In genomic region chr4:115056371-115056920, GRCm38 (mm10) we compare ENCODE assay signal across 8 mouse cellular contexts. TPM values are rescaled to one million over a fixed set of nuclear protein-coding genes. Genes with fewer than 3 reads are reported as not detected.
DNase-seq lines count a peak whose midpoint lies in the region; ATAC-seq and TF ChIP-seq lines count a peak whose summit lies in the region.

Gene Tal1 (plus strand): TSS chr4:115056426.

- H3K4me3 ChIP-seq in embryonic fibroblast, embryonic 13.5 days (ENCODE audit: insufficient read depth, low read length) = peak within 1 kb of the TSS; percentile 18
- H3K4me3 ChIP-seq in liver, adult 2 months (ENCODE audit: insufficient read depth, low read depth, low read length) = peak within 1 kb of the TSS; percentile 60
- peak within 1 kb of the TSS; percentile 30 for H3K4me3 ChIP-seq in neural tube, embryonic 13.5 days

- H3K9ac ChIP-seq in liver, adult 2 months (ENCODE audit: low read depth, low read length) = peak within 1 kb of the TSS; percentile 43
- H3K9ac ChIP-seq in neural tube, embryonic 13.5 days = peak within 1 kb of the TSS; percentile 49

- H3K9me3 ChIP-seq in neural tube, embryonic 13.5 days = no peaks in the 10 kb centered on the region

- peak; percentile 23 for DNase-seq in thymus, postnatal 4 days
- no peak for DNase-seq in thymus, postnatal 0 days (ENCODE audit: low spot score)
- no peak for DNase-seq in liver, adult 2 months (ENCODE audit: extremely low read depth, low read depth, low spot score)
- no peak for DNase-seq in urinary bladder, adult 2 months (ENCODE audit: low spot score)
- DNase-seq in natural killer cell, adult 2 months (ENCODE audit: low spot score in 2 of 2) = no peak

- H3K4me2 ChIP-seq in neural tube, embryonic 13.5 days = peak within 1 kb of the TSS; percentile 47

- peak; percentile 15 to 39 for ATAC-seq in hematopoietic stem cell, adult 5-6 weeks (replicated peaks in 1 of 2; ENCODE audit: insufficient read depth in 1 of 2, low FRiP score in 2 of 2, low TSS enrichment in 1 of 2, low read depth in 1 of 2, poor library complexity in 2 of 2, severe bottlenecking in 2 of 2)
- ATAC-seq in neural tube, embryonic 13.5 days (ENCODE audit: low read depth) = peak; percentile 41

- TF ChIP-seq CTCF in embryonic fibroblast, embryonic 13.5 days (IDR thresholded peaks at IDR 0.05; ENCODE audit: borderline replicate concordance, insufficient read depth, low read length) = no peak
- no peak for TF ChIP-seq CTCF in liver, adult 2 months (IDR thresholded peaks at IDR 0.05; ENCODE audit: low read depth, low read length)

- peaks cover 37% of the 10 kb centered on the region for H3K27me3 ChIP-seq in liver, adult 2 months (ENCODE audit: control insufficient read depth, insufficient read depth, low read length)
- H3K27me3 ChIP-seq in neural tube, embryonic 13.5 days = peaks cover 98% of the 10 kb centered on the region

- H3K4me1 ChIP-seq in embryonic fibroblast, embryonic 13.5 days (ENCODE audit: control insufficient read depth, insufficient read depth, low read length) = no peaks in the 10 kb centered on the region; the same call in 1 of the 2 replicates
- peaks cover 5% of the 10 kb centered on the region; the same call in 1 of the 2 replicates for H3K4me1 ChIP-seq in liver, adult 2 months (ENCODE audit: control insufficient read depth, insufficient read depth, low read length)
- H3K4me1 ChIP-seq in neural tube, embryonic 13.5 days (replicated peaks) = peaks cover 22% of the 10 kb centered on the region

- WGBS in liver, adult 2 months = 3% methylated on average over 60 of the region's 60 CpGs
- WGBS in neural tube, embryonic 13.5 days = under 1% methylated on average over 60 of the region's 60 CpGs

- H3K36me3 ChIP-seq in liver, adult 2 months (ENCODE audit: control insufficient read depth, insufficient read depth, low read length) = no peaks in the 10 kb centered on the region
- no peaks in the 10 kb centered on the region for H3K36me3 ChIP-seq in neural tube, embryonic 13.5 days

- no peaks in the 10 kb centered on the region for H3K79me2 ChIP-seq in liver, adult 2 months (ENCODE audit: control insufficient read depth, insufficient read depth, low read length)

- no peak for TF ChIP-seq POLR2A in embryonic fibroblast, embryonic 13.5 days (IDR thresholded peaks at IDR 0.05; ENCODE audit: low read depth, low read length)
- no peak for TF ChIP-seq POLR2A in liver, adult 2 months (IDR thresholded peaks at IDR 0.05; ENCODE audit: extremely low read depth, insufficient read depth, low read length)

- H3K27ac ChIP-seq in embryonic fibroblast, embryonic 13.5 days (ENCODE audit: insufficient read depth, low read length) = no peak within 1 kb of the TSS
- H3K27ac ChIP-seq in liver, adult 2 months (replicated peaks; ENCODE audit: insufficient read depth, low read depth, low read length) = peak within 1 kb of the TSS; percentile 57
- H3K27ac ChIP-seq in neural tube, embryonic 13.5 days (replicated peaks) = peak within 1 kb of the TSS; percentile 65

RNA-seq across cellular contexts. Expression of gene Tal1, which starts in this region (rescaled TPM):
- polyA plus RNA-seq in thymus, postnatal 0 days (2015; fragmentation: Nextera tagmentation; extraction: Ambion mirVana) = 0.08 and 0.13 TPM in 2 replicates
- polyA plus RNA-seq in embryonic fibroblast, embryonic 13.5 days (2011; ENCODE audit: insufficient read length, low read depth, missing spikeins) = not detected in 2 replicates
- 33.4 and 38.4 TPM in 2 replicates for total RNA-seq in hematopoietic stem cell, adult 5-6 weeks (2017)
- 0.37 and 0.67 TPM in 2 replicates for total RNA-seq in liver, adult 2 months (2014; rRNA removed)
- polyA plus RNA-seq in liver, adult 2 months (2012; rRNA removed) = 0.44 and 0.50 TPM in 2 replicates
- polyA plus RNA-seq in neural tube, embryonic 13.5 days (2015; fragmentation: Nextera tagmentation; extraction: Ambion mirVana) = 1.9 and 2.0 TPM in 2 replicates
- polyA plus RNA-seq in urinary bladder, adult 2 months (2012; rRNA removed) = 2.1 and 2.2 TPM in 2 replicates

Comparison
In these comparisons a context has a peak if more than half of its experiments do, and no peak if none do; other contexts are left out.
1. RNA of gene Tal1 (total RNA-seq): 33.4 to 38.4 TPM in hematopoietic stem cell, adult 5-6 weeks; 0.37 to 0.67 TPM in liver, adult 2 months; every median in the first group is over 10 times any median in the second.
2. Peak in every context shown above with its lines, with median percentiles within 50 percentile points of each other: H3K4me3 ChIP-seq.